Mouse (Mus musculus): ENCODE measurements at regions not wholly inside any gene's neighbourhood (a gene's known extent, or its start where the extent isn't known, plus 50 kb on each side); places are given as distances from the start of the nearest gene placed in this dataset.

GRCm38 (mm10) chr1:157013669-157014048, 74.2 kb upstream of the Ralgps2 start:
- Histone ChIP-seq H3K4me1 (ENCODE audit: control insufficient read depth, insufficient read depth, low read length) (peaks cover 15% of the 10 kb centered on the region), H3K27me3 (replicated peaks; ENCODE audit: control insufficient read depth, insufficient read depth, low read length) (no peaks in the 10 kb centered on the region), H3K36me3 (ENCODE audit: control insufficient read depth, insufficient read depth, low read length) (no peaks in the 10 kb centered on the region), H3K27ac (ENCODE audit: insufficient read depth, low read depth, low read length) (no peak overlapping the region), H3K4me3 (ENCODE audit: insufficient read depth, low read depth, low read length) (no peak overlapping the region)
- DNase-seq: no peak
- no peak for TF ChIP-seq POLR2A (IDR thresholded peaks at IDR 0.05; ENCODE audit: low read depth, low read length)
- 57% methylated on average over 7 of the region's 7 CpGs for whole genome bisulfite sequencing

DNA sequence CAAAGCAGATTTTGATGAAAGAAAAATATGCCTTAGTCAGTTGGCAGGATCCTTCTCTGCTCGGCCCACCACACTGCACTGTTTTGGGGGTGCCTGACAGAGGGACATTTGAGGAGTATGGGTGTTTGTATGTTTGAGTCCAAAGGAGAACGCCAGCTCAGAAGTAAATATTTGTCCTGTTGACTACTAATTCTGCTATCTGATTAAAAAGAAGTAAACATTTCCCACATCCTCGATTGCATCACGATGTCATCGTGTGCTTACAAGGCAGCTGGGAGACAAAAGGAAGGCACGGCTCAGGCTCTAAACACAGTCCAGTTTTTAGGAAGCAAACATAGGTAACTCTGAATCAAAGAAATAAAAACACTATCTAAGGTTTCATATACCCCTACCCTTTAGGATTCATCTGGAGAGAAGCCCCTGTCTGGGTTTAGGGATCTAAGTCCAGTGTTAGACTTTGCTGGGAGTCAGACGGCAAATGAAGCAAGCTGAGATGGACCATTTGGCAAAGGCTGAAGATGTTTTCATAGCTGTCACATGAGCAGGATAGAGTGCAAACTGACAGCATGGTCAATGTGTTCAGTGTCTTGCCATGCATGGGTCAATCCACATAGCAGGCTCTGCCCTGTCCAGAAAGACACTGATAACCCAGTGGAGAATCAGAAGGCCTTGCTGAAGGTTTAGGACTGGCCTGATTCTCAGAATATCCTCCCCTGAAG, 73.7 kb upstream of the Ralgps2 start:
- Histone ChIP-seq H3K36me3 (ENCODE audit: control insufficient read depth, insufficient read depth, low read length) (no peaks in the 10 kb centered on the region), H3K4me3 (ENCODE audit: insufficient read depth, low read depth, low read length) (no peak overlapping the region), H3K27me3 (replicated peaks; ENCODE audit: control insufficient read depth, insufficient read depth, low read length) (no peaks in the 10 kb centered on the region), H3K4me1 (ENCODE audit: control insufficient read depth, insufficient read depth, low read length) (peaks cover 15% of the 10 kb centered on the region), H3K27ac (ENCODE audit: insufficient read depth, low read depth, low read length) (no peak overlapping the region)
- TF ChIP-seq CTCF (conservative IDR thresholded peaks at IDR 0.05; ENCODE audit: insufficient read depth, insufficient read length, low read depth, low read length) (no peak), POLR2A (IDR thresholded peaks at IDR 0.05; ENCODE audit: low read depth, low read length) (no peak)
- DNase-seq: peak; percentile 16
- WGBS: 68% methylated on average over 7 of the region's 7 CpGs

GRCm38 (mm10) chr1:157011226-157011625, 71.8 kb upstream of the Ralgps2 start:
- WGBS: 83% methylated on average over 6 of the region's 6 CpGs
- no peak for DNase-seq
- Histone ChIP-seq H3K36me3 (ENCODE audit: control insufficient read depth, insufficient read depth, low read length) (no peaks in the 10 kb centered on the region), H3K27ac (ENCODE audit: insufficient read depth, low read depth, low read length) (no peak overlapping the region), H3K4me3 (ENCODE audit: insufficient read depth, low read depth, low read length) (no peak overlapping the region), H3K4me1 (ENCODE audit: control insufficient read depth, insufficient read depth, low read length) (peaks cover 15% of the 10 kb centered on the region), H3K27me3 (replicated peaks; ENCODE audit: control insufficient read depth, insufficient read depth, low read length) (no peaks in the 10 kb centered on the region)
- TF ChIP-seq POLR2A (IDR thresholded peaks at IDR 0.05; ENCODE audit: low read depth, low read length) (no peak), CTCF (conservative IDR thresholded peaks at IDR 0.05; ENCODE audit: insufficient read depth, insufficient read length, low read depth, low read length) (no peak)

- Histone ChIP-seq H3K4me1 (ENCODE audit: control insufficient read depth, insufficient read depth, low read length) (peaks cover 15% of the 10 kb centered on the region), H3K4me3 (ENCODE audit: insufficient read depth, low read depth, low read length) (no peak overlapping the region), H3K27ac (ENCODE audit: insufficient read depth, low read depth, low read length) (0 out of 2 replicates have a peak overlapping the region, but pooled peaks have one; percentile 6), H3K36me3 (ENCODE audit: control insufficient read depth, insufficient read depth, low read length) (no peaks in the 10 kb centered on the region), H3K27me3 (replicated peaks; ENCODE audit: control insufficient read depth, insufficient read depth, low read length) (no peaks in the 10 kb centered on the region)
- no peak for TF ChIP-seq CTCF (conservative IDR thresholded peaks at IDR 0.05; ENCODE audit: insufficient read depth, insufficient read length, low read depth, low read length)
- peak; percentile 89 for DNase-seq
- WGBS: 44% methylated on average over 9 of the region's 9 CpGs
Observed at GRCm38 (mm10) chr1:157009427-157009826, 70.0 kb upstream of the Ralgps2 start.

- no peak for TF ChIP-seq POLR2A (IDR thresholded peaks at IDR 0.05; ENCODE audit: low read depth, low read length)
- no peak for TF ChIP-seq CTCF (conservative IDR thresholded peaks at IDR 0.05; ENCODE audit: insufficient read depth, insufficient read length, low read depth, low read length)
- peak; percentile 63 for DNase-seq
- no peak overlapping the region for H3K27ac ChIP-seq (ENCODE audit: insufficient read depth, low read depth, low read length)
- H3K27me3 ChIP-seq (replicated peaks; ENCODE audit: control insufficient read depth, insufficient read depth, low read length): no peaks in the 10 kb centered on the region
- H3K36me3 ChIP-seq (ENCODE audit: control insufficient read depth, insufficient read depth, low read length): no peaks in the 10 kb centered on the region
- peaks cover 6% of the 10 kb centered on the region; the same call in 1 of the 2 replicates for H3K4me1 ChIP-seq (ENCODE audit: control insufficient read depth, insufficient read depth, low read length)
- 64% methylated on average over 4 of the region's 4 CpGs for WGBS
- no peak overlapping the region for H3K4me3 ChIP-seq (ENCODE audit: insufficient read depth, low read depth, low read length)
Observed at GRCm38 (mm10) chr1:157007891-157008730, 68.7 kb upstream of the Ralgps2 start.

DNA sequence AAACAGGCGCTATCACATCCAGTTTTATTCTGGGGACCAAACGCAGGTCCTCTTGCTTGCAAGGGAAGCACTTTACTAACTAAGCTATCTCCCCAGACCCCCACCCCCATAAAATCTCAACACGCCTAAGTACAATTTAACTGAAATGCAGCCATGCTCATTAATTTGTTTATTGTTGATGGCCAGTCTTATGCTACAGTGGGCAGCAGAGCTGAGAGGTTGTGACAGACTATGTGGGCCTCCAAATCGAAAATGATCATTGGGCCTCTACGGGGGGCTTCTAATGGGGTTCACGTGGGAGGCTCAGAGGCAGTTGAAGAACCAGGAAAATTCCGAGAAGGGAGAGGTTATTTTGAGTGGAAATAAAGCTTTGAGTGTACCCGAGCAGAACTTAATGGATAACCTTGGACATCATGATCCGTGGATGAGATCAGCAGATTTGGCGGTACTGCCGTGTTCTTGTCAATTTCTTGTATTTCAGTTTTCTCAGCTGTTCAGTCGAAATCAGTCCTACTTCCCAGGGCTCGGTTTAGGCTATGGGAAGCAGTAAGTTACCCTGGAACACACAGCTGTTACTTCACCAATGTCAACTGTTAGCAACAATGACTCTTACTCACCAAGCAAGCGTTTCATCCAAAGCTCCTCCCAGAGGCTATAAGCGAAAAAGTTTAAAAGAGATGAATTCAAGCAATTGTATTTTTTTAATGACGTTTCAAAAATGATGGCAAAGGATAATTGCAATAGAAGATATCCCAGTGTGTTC, 65.1 kb upstream of the Ralgps2 start:
- Histone ChIP-seq H3K27me3 (replicated peaks; ENCODE audit: control insufficient read depth, insufficient read depth, low read length) (no peaks in the 10 kb centered on the region), H3K27ac (ENCODE audit: insufficient read depth, low read depth, low read length) (no peak overlapping the region), H3K4me1 (ENCODE audit: control insufficient read depth, insufficient read depth, low read length) (peaks cover 6% of the 10 kb centered on the region; the same call in 1 of the 2 replicates), H3K36me3 (ENCODE audit: control insufficient read depth, insufficient read depth, low read length) (no peaks in the 10 kb centered on the region), H3K4me3 (ENCODE audit: insufficient read depth, low read depth, low read length) (no peak overlapping the region)
- no peak for TF ChIP-seq POLR2A (IDR thresholded peaks at IDR 0.05; ENCODE audit: low read depth, low read length)
- no peak for TF ChIP-seq CTCF (conservative IDR thresholded peaks at IDR 0.05; ENCODE audit: insufficient read depth, insufficient read length, low read depth, low read length)
- DNase-seq: peak; percentile 50
- 67% methylated on average over 16 of the region's 16 CpGs for WGBS

DNA sequence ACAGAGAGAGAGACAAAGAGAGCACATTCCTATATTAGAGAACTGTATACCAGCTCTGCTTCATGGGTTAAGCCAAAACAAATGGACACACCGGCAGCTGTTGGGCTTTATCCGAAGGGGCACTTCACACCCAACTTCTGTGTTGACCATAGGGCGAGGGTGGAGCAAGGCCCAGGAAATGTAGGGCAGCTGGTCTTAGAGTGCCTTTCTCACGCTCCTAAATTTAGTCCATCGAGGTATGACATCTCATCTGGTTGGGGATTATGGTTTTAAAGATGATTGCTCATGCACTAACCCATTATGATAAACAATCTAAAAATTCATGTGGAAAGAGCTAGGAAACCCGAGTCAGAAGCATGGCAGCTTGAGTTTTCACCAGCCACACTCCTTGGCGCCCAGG, 63.6 kb upstream of the Ralgps2 start:
- Histone ChIP-seq H3K4me3 (ENCODE audit: insufficient read depth, low read depth, low read length) (no peak overlapping the region), H3K27ac (ENCODE audit: insufficient read depth, low read depth, low read length) (no peak overlapping the region), H3K36me3 (ENCODE audit: control insufficient read depth, insufficient read depth, low read length) (no peaks in the 10 kb centered on the region), H3K4me1 (ENCODE audit: control insufficient read depth, insufficient read depth, low read length) (no peaks in the 10 kb centered on the region; the same call in 1 of the 2 replicates), H3K27me3 (replicated peaks; ENCODE audit: control insufficient read depth, insufficient read depth, low read length) (no peaks in the 10 kb centered on the region)
- 81% methylated on average over 7 of the region's 7 CpGs for WGBS
- no peak for TF ChIP-seq CTCF (conservative IDR thresholded peaks at IDR 0.05; ENCODE audit: insufficient read depth, insufficient read length, low read depth, low read length)
- no peak for TF ChIP-seq POLR2A (IDR thresholded peaks at IDR 0.05; ENCODE audit: low read depth, low read length)
- DNase-seq: no peak

All from kidney, adult 2 months (tissue).